28 mouse cellular contexts compared by ENCODE assay signal in genomic region chr8:113666714-113667432, GRCm38 (mm10). TPM values are rescaled to one million over a fixed set of nuclear protein-coding genes. Genes with fewer than 3 reads are reported as not detected.
DNase-seq lines count a peak whose midpoint lies in the region; ATAC-seq and TF ChIP-seq lines count a peak whose summit lies in the region.
"Had no signal": no experiment of that assay in that cellular context is flagged by ENCODE, and none has a peak within 500 bp of the region (broad histone marks: within the 10 kb centered on the region; RNA-seq: fewer than 3 reads in every experiment).

No protein-coding gene starts in this region.

- H3K9ac ChIP-seq in kidney, postnatal 0 days (ENCODE audit: low read depth, low read length), result no peak overlapping the region
- H3K9ac ChIP-seq in forebrain, embryonic 13.5 days, result no peak overlapping the region
- H3K9ac ChIP-seq: embryonic facial prominence, embryonic 12.5 days; heart, embryonic 13.5 days; hindbrain, embryonic 15.5 days; limb, embryonic 12.5 days; midbrain, embryonic 13.5 days; neural tube, embryonic 12.5 days had no signal

- H3K36me3 ChIP-seq in kidney, postnatal 0 days (ENCODE audit: insufficient read depth, low read length), result no peaks in the 10 kb centered on the region
- no peaks in the 10 kb centered on the region for H3K36me3 ChIP-seq in forebrain, embryonic 13.5 days (ENCODE audit: poor library complexity, severe bottlenecking)
- H3K36me3 ChIP-seq: embryonic facial prominence, embryonic 12.5 days; heart, embryonic 13.5 days; hindbrain, embryonic 10.5 days; hindbrain, embryonic 15.5 days; limb, embryonic 12.5 days; midbrain, embryonic 13.5 days; neural tube, embryonic 12.5 days had no signal

- H3K27ac ChIP-seq in kidney, postnatal 0 days, result no peak overlapping the region
- H3K27ac ChIP-seq in forebrain, embryonic 13.5 days, result peak overlapping the region; percentile 74
- H3K27ac ChIP-seq: embryonic facial prominence, embryonic 12.5 days; heart, embryonic 13.5 days; hindbrain, embryonic 10.5 days; hindbrain, embryonic 15.5 days; limb, embryonic 12.5 days; midbrain, embryonic 13.5 days; neural tube, embryonic 12.5 days had no signal

- H3K4me3 ChIP-seq in kidney, postnatal 0 days (replicated peaks; ENCODE audit: low read depth, low read length), result no peak overlapping the region
- no peak overlapping the region for H3K4me3 ChIP-seq in forebrain, embryonic 13.5 days
- H3K4me3 ChIP-seq: embryonic facial prominence, embryonic 12.5 days; heart, embryonic 13.5 days; hindbrain, embryonic 10.5 days; hindbrain, embryonic 15.5 days; limb, embryonic 12.5 days; midbrain, embryonic 13.5 days; neural tube, embryonic 12.5 days had no signal

- no peaks in the 10 kb centered on the region for H3K4me1 ChIP-seq in kidney, postnatal 0 days (replicated peaks; ENCODE audit: insufficient read depth, low read length)
- peaks cover 29% of the 10 kb centered on the region for H3K4me1 ChIP-seq in forebrain, embryonic 13.5 days
- H3K4me1 ChIP-seq: heart, embryonic 13.5 days; hindbrain, embryonic 15.5 days had no signal

- no peaks in the 10 kb centered on the region for H3K27me3 ChIP-seq in kidney, postnatal 0 days (ENCODE audit: insufficient read depth, low read length)
- no peaks in the 10 kb centered on the region for H3K27me3 ChIP-seq in forebrain, embryonic 13.5 days
- H3K27me3 ChIP-seq: embryonic facial prominence, embryonic 12.5 days; heart, embryonic 13.5 days; hindbrain, embryonic 15.5 days; midbrain, embryonic 13.5 days; neural tube, embryonic 12.5 days had no signal

- ATAC-seq in kidney, postnatal 0 days (replicated peaks; ENCODE audit: low FRiP score, low read depth), result 0 out of 2 replicates have a peak, but pooled peaks have one; percentile 18
- ATAC-seq in forebrain, embryonic 13.5 days, result peak; percentile 76
- ATAC-seq: CD4-positive, CD25-positive, alpha-beta regulatory T cell, adult 4 months; midbrain, embryonic 13.5 days had no signal

- H3K4me2 ChIP-seq in kidney, postnatal 0 days (ENCODE audit: low read length), result no peak overlapping the region
- no peak overlapping the region for H3K4me2 ChIP-seq in forebrain, embryonic 13.5 days
- H3K4me2 ChIP-seq: embryonic facial prominence, embryonic 12.5 days; heart, embryonic 13.5 days; hindbrain, embryonic 15.5 days; limb, embryonic 12.5 days; midbrain, embryonic 13.5 days; neural tube, embryonic 12.5 days had no signal

- no peak for TF ChIP-seq CTCF in kidney, postnatal 0 days (IDR thresholded peaks at IDR 0.05; ENCODE audit: low read depth)
- no peak for TF ChIP-seq CTCF in brain, embryonic 14.5 days (IDR thresholded peaks at IDR 0.05; ENCODE audit: borderline replicate concordance, extremely low read depth, insufficient read depth, insufficient read length)

- no peak for TF ChIP-seq POLR2A in brain, embryonic 14.5 days (IDR thresholded peaks at IDR 0.05; ENCODE audit: borderline replicate concordance, extremely low read depth, insufficient read depth, insufficient read length, poor library complexity, severe bottlenecking)

- DNase-seq in kidney, postnatal 0 days (ENCODE audit: low spot score), result no peak
- no peak for DNase-seq in kidney, adult 18-20 months
- peak; percentile 91 for DNase-seq in brain, embryonic 14.5 days (ENCODE audit: low read depth)
- peak; percentile 29 for DNase-seq in retina, embryonic 14.5 days (ENCODE audit: low spot score)
- no peak for DNase-seq in neural tube, embryonic 10.5 days (ENCODE audit: extremely low spot score, low spot score)
- no peak for DNase-seq in kidney, adult 11 months
- DNase-seq: adrenal gland, postnatal 36 days; cerebellum, adult 2 months; cerebellum, postnatal 14 days; heart, postnatal 10 days; kidney, adult 8-10 months; kidney, postnatal 10 days; layer of hippocampus, adult 9-11 months; lung, postnatal 36 days; thymus, postnatal 4 days had no signal

- WGBS in kidney, postnatal 0 days, result 41% methylated on average over 16 of the region's 16 CpGs
- 22% methylated on average over 16 of the region's 16 CpGs for WGBS in forebrain, embryonic 13.5 days

- no peaks in the 10 kb centered on the region for H3K9me3 ChIP-seq in kidney, postnatal 0 days (replicated peaks; ENCODE audit: low read length)
- H3K9me3 ChIP-seq in forebrain, embryonic 13.5 days (replicated peaks), result no peaks in the 10 kb centered on the region
- H3K9me3 ChIP-seq: embryonic facial prominence, embryonic 12.5 days; heart, embryonic 13.5 days; hindbrain, embryonic 10.5 days; hindbrain, embryonic 15.5 days; limb, embryonic 12.5 days; midbrain, embryonic 13.5 days; neural tube, embryonic 12.5 days had no signal

RNA-seq across cellular contexts. Expression of gene Syce1l, which starts 23.9 kb away (rescaled TPM):
- polyA plus RNA-seq in kidney, postnatal 0 days (2015; fragmentation: Nextera tagmentation; extraction: Ambion mirVana), result not detected in 2 replicates
- 0.43 and 0.55 TPM in 2 replicates for polyA plus RNA-seq in brain, embryonic 14.5 days (2012; rRNA removed)
- polyA plus RNA-seq in forebrain, embryonic 13.5 days (2015; fragmentation: Nextera tagmentation; extraction: Ambion mirVana), result not detected in 2 replicates
- polyA plus RNA-seq: CD4-positive, CD25-positive, alpha-beta regulatory T cell, adult 4 months; embryonic facial prominence, embryonic 12.5 days; heart, embryonic 13.5 days; hindbrain, embryonic 10.5 days; intestine, embryonic 14.5 days; limb, embryonic 12.5 days; liver, adult 2 months; liver, embryonic 16.5 days; lung, embryonic 16.5 days; neural tube, embryonic 12.5 days had no signal

RNA-seq across cellular contexts. Expression of gene Mon1b, which starts 31.5 kb away (rescaled TPM):
- 6.1 and 6.3 TPM in 2 replicates for polyA plus RNA-seq in kidney, postnatal 0 days (2015; fragmentation: Nextera tagmentation; extraction: Ambion mirVana)
- polyA plus RNA-seq in brain, embryonic 14.5 days (2012; rRNA removed), result 5.2 and 11.0 TPM in 2 replicates
- polyA plus RNA-seq in forebrain, embryonic 13.5 days (2015; fragmentation: Nextera tagmentation; extraction: Ambion mirVana), result 9.7 and 10.6 TPM in 2 replicates

Comparison
In these comparisons a context has a peak if more than half of its experiments do, and no peak if none do; other contexts are left out.
1. DNase-seq: peak in brain, embryonic 14.5 days (single experiment) and retina, embryonic 14.5 days (single experiment); none in kidney, postnatal 0 days (single experiment), kidney, adult 18-20 months (single experiment), neural tube, embryonic 10.5 days (single experiment) and kidney, adult 11 months (single experiment).